Mouse (Mus musculus): ENCODE measurements around the gene Tex12. TPM values are rescaled to one million over a fixed set of nuclear protein-coding genes. Genes with fewer than 3 reads are reported as not detected.
A peak's percentile ranks its signal among the peaks of the same experiment; 100 is the strongest.

The Tex12 gene
- polyA plus RNA-seq, 1 experiment, result not detected

- no peak for DNase-seq (ENCODE audit: low read depth)
- no peak for TF ChIP-seq CTCF (IDR thresholded peaks at IDR 0.05; ENCODE audit: borderline replicate concordance, extremely low read depth, insufficient read depth, insufficient read length)
- TF ChIP-seq POLR2A (IDR thresholded peaks at IDR 0.05; ENCODE audit: borderline replicate concordance, extremely low read depth, insufficient read depth, insufficient read length, poor library complexity, severe bottlenecking), result no peak
Observed at GRCm38 (mm10) chr9:50533328-50533727, 27.8 kb downstream of the Tex12 start.

GRCm38 (mm10) chr9:50530890-50531289 is 30.2 kb downstream of the Tex12 start:
- TF ChIP-seq CTCF (IDR thresholded peaks at IDR 0.05; ENCODE audit: borderline replicate concordance, extremely low read depth, insufficient read depth, insufficient read length) (peak; percentile 24; the same call in 1 of the 2 replicates), POLR2A (IDR thresholded peaks at IDR 0.05; ENCODE audit: borderline replicate concordance, extremely low read depth, insufficient read depth, insufficient read length, poor library complexity, severe bottlenecking) (no peak)
- DNase-seq (ENCODE audit: low read depth), result peak; percentile 86

- TF ChIP-seq POLR2A (IDR thresholded peaks at IDR 0.05; ENCODE audit: borderline replicate concordance, extremely low read depth, insufficient read depth, insufficient read length, poor library complexity, severe bottlenecking) (peak; percentile 94), CTCF (IDR thresholded peaks at IDR 0.05; ENCODE audit: borderline replicate concordance, extremely low read depth, insufficient read depth, insufficient read length) (peak; percentile 99)
- DNase-seq (ENCODE audit: low read depth), result peak; percentile 100
Observed at GRCm38 (mm10) chr9:50528293-50528892, 32.7 kb downstream of the Tex12 start, which contains the start of gene Pts. Gene Pts (minus strand): TSS chr9:50528724.

- TF ChIP-seq POLR2A (IDR thresholded peaks at IDR 0.05; ENCODE audit: borderline replicate concordance, extremely low read depth, insufficient read depth, insufficient read length, poor library complexity, severe bottlenecking) (no peak), CTCF (IDR thresholded peaks at IDR 0.05; ENCODE audit: borderline replicate concordance, extremely low read depth, insufficient read depth, insufficient read length) (peak; percentile 6; the same call in 1 of the 2 replicates)
- no peak for DNase-seq (ENCODE audit: low read depth)
Observed at GRCm38 (mm10) chr9:50527860-50528259, 33.3 kb downstream of the Tex12 start.

- no peak for DNase-seq (ENCODE audit: low read depth)
- no peak for TF ChIP-seq CTCF (IDR thresholded peaks at IDR 0.05; ENCODE audit: borderline replicate concordance, extremely low read depth, insufficient read depth, insufficient read length)
- no peak for TF ChIP-seq POLR2A (IDR thresholded peaks at IDR 0.05; ENCODE audit: borderline replicate concordance, extremely low read depth, insufficient read depth, insufficient read length, poor library complexity, severe bottlenecking)
Observed at GRCm38 (mm10) chr9:50525585-50525984, 35.5 kb downstream of the Tex12 start.

- TF ChIP-seq POLR2A (IDR thresholded peaks at IDR 0.05; ENCODE audit: borderline replicate concordance, extremely low read depth, insufficient read depth, insufficient read length, poor library complexity, severe bottlenecking), result no peak
- no peak for TF ChIP-seq CTCF (IDR thresholded peaks at IDR 0.05; ENCODE audit: borderline replicate concordance, extremely low read depth, insufficient read depth, insufficient read length)
- no peak for DNase-seq (ENCODE audit: low read depth)
Observed at GRCm38 (mm10) chr9:50524936-50525335, 36.2 kb downstream of the Tex12 start.

- TF ChIP-seq POLR2A (IDR thresholded peaks at IDR 0.05; ENCODE audit: borderline replicate concordance, extremely low read depth, insufficient read depth, insufficient read length, poor library complexity, severe bottlenecking) (no peak), CTCF (IDR thresholded peaks at IDR 0.05; ENCODE audit: borderline replicate concordance, extremely low read depth, insufficient read depth, insufficient read length) (no peak)
- DNase-seq (ENCODE audit: low read depth), result no peak
Observed at GRCm38 (mm10) chr9:50522574-50522973, 38.6 kb downstream of the Tex12 start.

GRCm38 (mm10) chr9:50521562-50521961 is 39.6 kb downstream of the Tex12 start:
- no peak for DNase-seq (ENCODE audit: low read depth)

GRCm38 (mm10) chr9:50520748-50521147 is 40.4 kb downstream of the Tex12 start:
- DNase-seq (ENCODE audit: low read depth), result no peak
- TF ChIP-seq POLR2A (IDR thresholded peaks at IDR 0.05; ENCODE audit: borderline replicate concordance, extremely low read depth, insufficient read depth, insufficient read length, poor library complexity, severe bottlenecking), result no peak
- TF ChIP-seq CTCF (IDR thresholded peaks at IDR 0.05; ENCODE audit: borderline replicate concordance, extremely low read depth, insufficient read depth, insufficient read length), result no peak

More at GRCm38 (mm10) chr9:50521562-50521961, 39.6 kb downstream of the Tex12 start:
- no peak for TF ChIP-seq POLR2A (IDR thresholded peaks at IDR 0.05; ENCODE audit: borderline replicate concordance, extremely low read depth, insufficient read depth, insufficient read length, poor library complexity, severe bottlenecking)
- TF ChIP-seq CTCF (IDR thresholded peaks at IDR 0.05; ENCODE audit: borderline replicate concordance, extremely low read depth, insufficient read depth, insufficient read length), result no peak

- peak; percentile 24 for DNase-seq (ENCODE audit: low read depth)
- TF ChIP-seq POLR2A (IDR thresholded peaks at IDR 0.05; ENCODE audit: borderline replicate concordance, extremely low read depth, insufficient read depth, insufficient read length, poor library complexity, severe bottlenecking) (no peak), CTCF (IDR thresholded peaks at IDR 0.05; ENCODE audit: borderline replicate concordance, extremely low read depth, insufficient read depth, insufficient read length) (peak; percentile 61)
Observed at GRCm38 (mm10) chr9:50518781-50519180, 42.3 kb downstream of the Tex12 start.

GRCm38 (mm10) chr9:50515462-50515861 is 45.7 kb downstream of the Tex12 start:
- DNase-seq (ENCODE audit: low read depth), result no peak
- TF ChIP-seq POLR2A (IDR thresholded peaks at IDR 0.05; ENCODE audit: borderline replicate concordance, extremely low read depth, insufficient read depth, insufficient read length, poor library complexity, severe bottlenecking), result no peak
- no peak for TF ChIP-seq CTCF (IDR thresholded peaks at IDR 0.05; ENCODE audit: borderline replicate concordance, extremely low read depth, insufficient read depth, insufficient read length)

GRCm38 (mm10) chr9:50507570-50507969 is 53.6 kb downstream of the Tex12 start:
- no peak for DNase-seq (ENCODE audit: low read depth)
- TF ChIP-seq POLR2A (IDR thresholded peaks at IDR 0.05; ENCODE audit: borderline replicate concordance, extremely low read depth, insufficient read depth, insufficient read length, poor library complexity, severe bottlenecking) (no peak), CTCF (IDR thresholded peaks at IDR 0.05; ENCODE audit: borderline replicate concordance, extremely low read depth, insufficient read depth, insufficient read length) (no peak)

Other genes with a start within 250 kb of the Tex12 start
- gene Rpl10-ps3, start 216.4 kb downstream of the Tex12 start, polyA plus RNA-seq (2012; rRNA removed), result 77.6 and 125 TPM in 2 replicates
- 0.38 and 0.51 TPM in 2 replicates for gene Plet1, start 66.8 kb downstream of the Tex12 start, polyA plus RNA-seq (2012; rRNA removed)
- 73.9 and 77.3 TPM in 2 replicates for gene Pts, start 32.6 kb downstream of the Tex12 start, polyA plus RNA-seq (2012; rRNA removed)
- 13.0 and 13.2 TPM in 2 replicates for gene Il18, start 6.5 kb downstream of the Tex12 start, polyA plus RNA-seq (2012; rRNA removed)
- 0.26 and 0.37 TPM in 2 replicates for gene Bco2, start 6.1 kb downstream of the Tex12 start, polyA plus RNA-seq (2012; rRNA removed)
- 141 and 178 TPM in 2 replicates for gene Sdhd, start 42.5 kb upstream of the Tex12 start, polyA plus RNA-seq (2012; rRNA removed)
- 302 and 372 TPM in 2 replicates for gene Timm8b, start 42.6 kb upstream of the Tex12 start, polyA plus RNA-seq (2012; rRNA removed)
- 4.6 and 5.1 TPM in 2 replicates for gene Pih1d2, start 56.0 kb upstream of the Tex12 start, polyA plus RNA-seq (2012; rRNA removed)
- gene Nkapd1, start 56.1 kb upstream of the Tex12 start, polyA plus RNA-seq (2012; rRNA removed), result 18.4 and 21.5 TPM in 2 replicates
- 25.4 and 32.9 TPM in 2 replicates for gene Dlat, start 98.5 kb upstream of the Tex12 start, polyA plus RNA-seq (2012; rRNA removed)
- 29.9 and 40.6 TPM in 2 replicates for gene Dixdc1, start 178.2 kb upstream of the Tex12 start, polyA plus RNA-seq (2012; rRNA removed)
- 1.2 and 1.7 TPM in 2 replicates for gene 2310030G06Rik, start 185.2 kb upstream of the Tex12 start, polyA plus RNA-seq (2012; rRNA removed)
- gene Cryab, start 190.0 kb upstream of the Tex12 start, polyA plus RNA-seq (2012; rRNA removed), result 5.7 and 6.1 TPM in 2 replicates
- 1.3 and 1.8 TPM in 2 replicates for gene Hspb2, start 191.0 kb upstream of the Tex12 start, polyA plus RNA-seq (2012; rRNA removed)
- 8.0 and 8.3 TPM in 2 replicates for gene Fdxacb1, start 206.9 kb upstream of the Tex12 start, polyA plus RNA-seq (2012; rRNA removed)
- 52.4 and 53.9 TPM in 2 replicates for gene Alg9, start 213.7 kb upstream of the Tex12 start, polyA plus RNA-seq (2012; rRNA removed)
- 46.5 and 50.1 TPM in 2 replicates for gene 1110032A03Rik, start 214.2 kb upstream of the Tex12 start, polyA plus RNA-seq (2012; rRNA removed)

Data from brain, embryonic 14.5 days (tissue).